ENCODE assay signal across 7 mouse cellular contexts in genomic region chr10:5823291-5823739, GRCm38 (mm10). TPM values are rescaled to one million over a fixed set of nuclear protein-coding genes. Genes with fewer than 3 reads are reported as not detected.
DNase-seq lines count a peak whose midpoint lies in the region; ATAC-seq and TF ChIP-seq lines count a peak whose summit lies in the region.

No protein-coding gene starts in this region.

- no peaks in the 10 kb centered on the region for H3K27me3 ChIP-seq in lung, embryonic 14.5 days (ENCODE audit: insufficient read depth, low read length)
- H3K27me3 ChIP-seq in forebrain, embryonic 14.5 days (replicated peaks; ENCODE audit: control insufficient read depth, insufficient read depth, low read length) = no peaks in the 10 kb centered on the region
- no peaks in the 10 kb centered on the region for H3K27me3 ChIP-seq in limb, embryonic 13.5 days
- H3K27me3 ChIP-seq in splenic B cell, adult 2 months (ENCODE audit: control insufficient read depth, insufficient read depth, low read length, poor library complexity, severe bottlenecking) = no peaks in the 10 kb centered on the region

- no peaks in the 10 kb centered on the region for H3K9me3 ChIP-seq in lung, embryonic 14.5 days (ENCODE audit: low read depth, low read length)
- no peaks in the 10 kb centered on the region for H3K9me3 ChIP-seq in forebrain, embryonic 14.5 days (replicated peaks; ENCODE audit: control insufficient read depth, low read length)
- no peaks in the 10 kb centered on the region for H3K9me3 ChIP-seq in limb, embryonic 13.5 days

- H3K4me1 ChIP-seq in lung, embryonic 14.5 days (ENCODE audit: insufficient read depth) = peaks cover 6% of the 10 kb centered on the region
- peaks cover 9% of the 10 kb centered on the region for H3K4me1 ChIP-seq in forebrain, embryonic 14.5 days (ENCODE audit: control insufficient read depth, insufficient read depth, low read length)
- H3K4me1 ChIP-seq in limb, embryonic 13.5 days = peaks cover 17% of the 10 kb centered on the region

- TF ChIP-seq CTCF in lung, embryonic 14.5 days (IDR thresholded peaks at IDR 0.05; ENCODE audit: low read depth) = no peak

- no peak for DNase-seq in lung, embryonic 14.5 days
- no peak for DNase-seq in lung, postnatal 14 days
- peak; percentile 30 for DNase-seq in brain, adult 2 months (ENCODE audit: low read depth, low spot score)
- DNase-seq in forebrain, embryonic 14.5 days (ENCODE audit: low spot score) = peak; percentile 23
- peak; percentile 36 for DNase-seq in splenic B cell, adult 2 months (ENCODE audit: low read depth, low spot score)
- no peak for DNase-seq in embryo, embryonic 10 days (ENCODE audit: low spot score)

- peak; percentile 1; the same call in 1 of the 2 replicates for ATAC-seq in lung, embryonic 14.5 days (ENCODE audit: insufficient read depth)
- ATAC-seq in forebrain, embryonic 14.5 days = peak; percentile 0; the same call in 1 of the 2 replicates
- ATAC-seq in limb, embryonic 13.5 days (ENCODE audit: low FRiP score, low read depth) = peak; percentile 21; the same call in 1 of the 2 replicates

- H3K4me3 ChIP-seq in lung, embryonic 14.5 days (ENCODE audit: low read depth, low read length) = peak overlapping the region; percentile 86
- peak overlapping the region; percentile 93 for H3K4me3 ChIP-seq in forebrain, embryonic 14.5 days (ENCODE audit: low read depth, low read length)
- peak overlapping the region; percentile 76 for H3K4me3 ChIP-seq in limb, embryonic 13.5 days

- WGBS in lung, embryonic 14.5 days = under 1% methylated on average over 36 of the region's 37 CpGs
- WGBS in forebrain, embryonic 14.5 days = under 1% methylated on average over 37 of the region's 37 CpGs
- WGBS in limb, embryonic 13.5 days = 2% methylated on average over 37 of the region's 37 CpGs

- H3K9ac ChIP-seq in lung, embryonic 14.5 days = peak overlapping the region; percentile 85
- H3K9ac ChIP-seq in forebrain, embryonic 14.5 days (ENCODE audit: low read length) = peak overlapping the region; percentile 91
- peak overlapping the region; percentile 85 for H3K9ac ChIP-seq in limb, embryonic 13.5 days

- H3K4me2 ChIP-seq in lung, embryonic 14.5 days = peak overlapping the region; percentile 62
- peak overlapping the region; percentile 68 for H3K4me2 ChIP-seq in forebrain, embryonic 14.5 days (ENCODE audit: low read length)
- H3K4me2 ChIP-seq in limb, embryonic 13.5 days (replicated peaks) = peak overlapping the region; percentile 72

- peak overlapping the region; percentile 92 for H3K27ac ChIP-seq in lung, embryonic 14.5 days (ENCODE audit: low read depth)
- H3K27ac ChIP-seq in forebrain, embryonic 14.5 days (ENCODE audit: low read depth, low read length) = peak overlapping the region; percentile 77
- peak overlapping the region; percentile 87 for H3K27ac ChIP-seq in limb, embryonic 13.5 days

- H3K36me3 ChIP-seq in lung, embryonic 14.5 days (ENCODE audit: insufficient read depth) = peaks cover 31% of the 10 kb centered on the region
- H3K36me3 ChIP-seq in forebrain, embryonic 14.5 days (ENCODE audit: control insufficient read depth, insufficient read depth, low read length) = peaks cover 20% of the 10 kb centered on the region
- H3K36me3 ChIP-seq in limb, embryonic 13.5 days = peaks cover 22% of the 10 kb centered on the region
- peaks cover 8% of the 10 kb centered on the region for H3K36me3 ChIP-seq in splenic B cell, adult 2 months (ENCODE audit: control insufficient read depth, insufficient read depth, low read length, poor library complexity, severe bottlenecking)

RNA-seq across cellular contexts. Expression of gene Mtrf1l, which starts 0.4 kb away (rescaled TPM):
- polyA plus RNA-seq in lung, embryonic 14.5 days (2014; fragmentation: Nextera tagmentation; extraction: Ambion mirVana) = 17.8 and 19.0 TPM in 2 replicates
- polyA plus RNA-seq in forebrain, embryonic 14.5 days (2014; fragmentation: Nextera tagmentation; extraction: Ambion mirVana) = 11.6 and 14.8 TPM in 2 replicates
- 15.5 TPM in 2 replicates for polyA plus RNA-seq in limb, embryonic 13.5 days (2015; fragmentation: Nextera tagmentation; extraction: Ambion mirVana)

RNA-seq across cellular contexts. Expression of gene Fbxo5, which starts 17.9 kb away (rescaled TPM):
- polyA plus RNA-seq in lung, embryonic 14.5 days (2014; fragmentation: Nextera tagmentation; extraction: Ambion mirVana) = 90.7 and 91.0 TPM in 2 replicates
- 32.4 and 43.7 TPM in 2 replicates for polyA plus RNA-seq in forebrain, embryonic 14.5 days (2014; fragmentation: Nextera tagmentation; extraction: Ambion mirVana)
- polyA plus RNA-seq in limb, embryonic 13.5 days (2015; fragmentation: Nextera tagmentation; extraction: Ambion mirVana) = 67.4 and 73.7 TPM in 2 replicates

Comparison
In these comparisons a context has a peak if more than half of its experiments do, and no peak if none do; other contexts are left out.
1. DNase-seq: peak in brain, adult 2 months (single experiment), forebrain, embryonic 14.5 days (single experiment) and splenic B cell, adult 2 months (single experiment); none in lung, embryonic 14.5 days (single experiment), lung, postnatal 14 days (single experiment) and embryo, embryonic 10 days (single experiment).
2. Peak in every context shown above with its lines, with median percentiles within 50 percentile points of each other: ATAC-seq, H3K27ac ChIP-seq, H3K4me2 ChIP-seq, H3K4me3 ChIP-seq and H3K9ac ChIP-seq.